ENCODE assay signal across 8 mouse cellular contexts in genomic region chr11:117390001-117390402, GRCm38 (mm10).
A peak's percentile ranks its signal among the peaks of the same experiment; 100 is the strongest.
DNase-seq lines count a peak whose midpoint lies in the region; ATAC-seq and TF ChIP-seq lines count a peak whose summit lies in the region.

No protein-coding gene starts in this region.

- peaks cover 13% of the 10 kb centered on the region; the same call in 1 of the 2 replicates for H3K4me1 ChIP-seq in forebrain, postnatal 0 days (ENCODE audit: insufficient read depth)
- H3K4me1 ChIP-seq in forebrain, embryonic 13.5 days, result peaks cover 38% of the 10 kb centered on the region
- peaks cover 5% of the 10 kb centered on the region; the same call in 1 of the 2 replicates for H3K4me1 ChIP-seq in G1E (ENCODE audit: insufficient read depth, low read depth, low read length)

- H3K4me2 ChIP-seq in forebrain, postnatal 0 days (ENCODE audit: low read depth), result no peak overlapping the region
- H3K4me2 ChIP-seq in forebrain, embryonic 13.5 days, result no peak overlapping the region

- H3K27me3 ChIP-seq in forebrain, postnatal 0 days (ENCODE audit: insufficient read depth, low read length), result no peaks in the 10 kb centered on the region; the same call in 1 of the 2 replicates
- H3K27me3 ChIP-seq in forebrain, embryonic 13.5 days, result peaks cover 20% of the 10 kb centered on the region
- H3K27me3 ChIP-seq in G1E (ENCODE audit: insufficient read depth, low read length), result peaks cover 40% of the 10 kb centered on the region

- no peak overlapping the region for H3K27ac ChIP-seq in forebrain, postnatal 0 days (ENCODE audit: low read depth, low read length)
- no peak overlapping the region for H3K27ac ChIP-seq in forebrain, embryonic 13.5 days

- no peaks in the 10 kb centered on the region for H3K36me3 ChIP-seq in forebrain, postnatal 0 days (ENCODE audit: insufficient read depth)
- H3K36me3 ChIP-seq in forebrain, embryonic 13.5 days (ENCODE audit: poor library complexity, severe bottlenecking), result no peaks in the 10 kb centered on the region
- H3K36me3 ChIP-seq in G1E (replicated peaks), result no peaks in the 10 kb centered on the region

- H3K9ac ChIP-seq in forebrain, postnatal 0 days, result no peak overlapping the region
- H3K9ac ChIP-seq in forebrain, embryonic 13.5 days, result no peak overlapping the region

- DNase-seq in forebrain, postnatal 0 days, result no peak
- DNase-seq in G1E (ENCODE audit: low spot score), result no peak
- peak; percentile 44 for DNase-seq in cerebellum, adult 8-10 months
- peak; percentile 55 for DNase-seq in heart, adult 8-10 months (ENCODE audit: low spot score)
- peak; percentile 65 to 77 for DNase-seq in kidney, postnatal 36 days
- peak; percentile 49 for DNase-seq in yolk sac, embryonic 10.5 days (ENCODE audit: low spot score)

- WGBS in forebrain, postnatal 0 days, result 31% methylated on average over 12 of the region's 12 CpGs
- WGBS in forebrain, embryonic 13.5 days, result 35% methylated on average over 12 of the region's 12 CpGs

- no peak for ATAC-seq in forebrain, postnatal 0 days
- ATAC-seq in forebrain, embryonic 13.5 days, result no peak
- no peak for ATAC-seq in G1E (ENCODE audit: extremely low read depth, insufficient number of reproducible peaks, low FRiP score, poor library complexity, severe bottlenecking)
- 0 out of 2 replicates have a peak, but pooled peaks have one; percentile 57 for ATAC-seq in monocyte, adult 5-6 weeks (replicated peaks; ENCODE audit: insufficient number of reproducible peaks, low FRiP score, low TSS enrichment, poor library complexity, severe bottlenecking)

- peak; percentile 70 for TF ChIP-seq CTCF in forebrain, postnatal 0 days (IDR thresholded peaks at IDR 0.05; ENCODE audit: low read depth)
- TF ChIP-seq CTCF in G1E (IDR thresholded peaks at IDR 0.05; ENCODE audit: low read depth, low read length), result peak; percentile 83

- no peak overlapping the region for H3K4me3 ChIP-seq in forebrain, postnatal 0 days (ENCODE audit: low read depth, low read length)
- H3K4me3 ChIP-seq in forebrain, embryonic 13.5 days, result no peak overlapping the region
- no peak overlapping the region for H3K4me3 ChIP-seq in G1E (ENCODE audit: low read depth, low read length)

- H3K9me3 ChIP-seq in forebrain, postnatal 0 days (ENCODE audit: low read length), result no peaks in the 10 kb centered on the region
- no peaks in the 10 kb centered on the region for H3K9me3 ChIP-seq in forebrain, embryonic 13.5 days (replicated peaks)
- H3K9me3 ChIP-seq in G1E (replicated peaks), result no peaks in the 10 kb centered on the region

Comparison
In these comparisons a context has a peak if more than half of its experiments do, and no peak if none do; other contexts are left out.
1. DNase-seq: peak in cerebellum, adult 8-10 months (single experiment), heart, adult 8-10 months (single experiment), kidney, postnatal 36 days (2 of 2) and yolk sac, embryonic 10.5 days (single experiment); none in forebrain, postnatal 0 days (single experiment) and G1E (single experiment).